Mouse (Mus musculus) cerebellum, adult 2 months (tissue): ENCODE measurements around the gene Svop. TPM values are rescaled to one million over a fixed set of nuclear protein-coding genes. Genes with fewer than 3 reads are reported as not detected.

ENCODE experiments used
- DNase-seq, 2 experiments: peaks; one replicate each; pipeline ENCODE4 v3.0.0; 2021
- H3K27ac ChIP-seq: fragments of 200-500 bp; 2 replicates; pipeline ENCODE4 v1.5.1; 2012; ENCODE audit warnings: low read length, control low read depth, inconsistent platforms; ENCODE audit not compliant: insufficient read depth
- H3K27me3 ChIP-seq: fragments of 200-500 bp; 2 replicates; pipeline ENCODE4 v1.6.1; 2012; ENCODE audit warnings: inconsistent platforms, mild to moderate bottlenecking, low read length, moderate library complexity; ENCODE audit not compliant: control insufficient read depth, insufficient read depth
- H3K4me1 ChIP-seq: fragments of 200-500 bp; 2 replicates; pipeline ENCODE4 v1.6.1; 2011; ENCODE audit warnings: low read length; ENCODE audit not compliant: control insufficient read depth, insufficient read depth
- H3K4me3 ChIP-seq: fragments of 200-500 bp; replicated peaks from 2 replicates; pipeline ENCODE3; 2011; ENCODE audit warnings: mild to moderate bottlenecking, low read depth, low read length, control low read depth; ENCODE audit not compliant: insufficient read depth
- CTCF ChIP-seq: fragments of 200-500 bp; IDR thresholded peaks from 2 replicates; pipeline ENCODE4 v1.5.1; 2011; ENCODE audit warnings: low read depth, mild to moderate bottlenecking, control low read depth, low read length, moderate library complexity, borderline replicate concordance; ENCODE audit not compliant: insufficient read depth
- POLR2A ChIP-seq: fragments of 200-500 bp; IDR thresholded peaks from 2 replicates; pipeline ENCODE4 v1.6.1; 2011; ENCODE audit warnings: low read length, control low read depth, borderline replicate concordance; ENCODE audit not compliant: insufficient read depth
- WGBS: fragments of 180-500 bp; shearing (Covaris S2); methylation state at CpG from one replicate; pipeline ENCODE4 v1.1.7; 2018; 5-methylcytosine and 5-hydroxymethylcytosine counted together
- polyA plus RNA-seq: library from polyadenylated mRNA; depleted of rRNA; stranded (reverse); fragments of >200 nt; gene quantifications from 2 replicates; pipeline ENCODE4 v1.2.3, GENCODE M21; 2012; rRNA removed

The Svop gene
- polyA plus RNA-seq, 1 experiment = 95.3 TPM

DNA sequence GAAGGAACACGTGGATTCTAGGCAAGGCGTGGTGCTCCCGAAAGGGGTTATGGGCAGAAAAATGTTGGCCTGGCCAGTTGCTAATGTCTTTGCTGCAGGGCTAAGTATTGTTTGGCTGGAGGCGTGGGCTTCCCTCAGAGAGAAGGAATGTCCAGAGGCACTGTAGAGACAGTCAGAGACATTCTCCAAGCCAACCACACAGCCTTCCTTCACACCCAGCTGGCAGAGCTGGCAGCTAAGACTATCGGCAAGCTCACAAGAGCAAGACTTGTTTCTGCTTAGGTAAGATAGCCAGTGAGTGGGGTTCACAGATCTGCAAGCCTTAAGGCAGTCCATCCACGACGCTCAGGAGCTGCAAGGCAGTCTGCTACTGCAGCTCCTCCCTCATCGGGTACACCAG is 114.1 kb downstream of the Svop start:
- H3K27me3 ChIP-seq = no peaks in the 10 kb centered on the region
- TF ChIP-seq CTCF (no peak), POLR2A (no peak)
- 67% methylated on average over 8 of the region's 8 CpGs for WGBS
- H3K4me1 ChIP-seq = peaks cover 35% of the 10 kb centered on the region
- H3K4me3 ChIP-seq = no peak overlapping the region
- DNase-seq = no peak
- H3K27ac ChIP-seq = no peak overlapping the region

Other genes with a start within 250 kb of the Svop start
- gene Coro1c, start 182.8 kb downstream of the Svop start, polyA plus RNA-seq = 90.2 and 94.1 TPM in 2 replicates
- 15.0 and 16.7 TPM in 2 replicates for gene Ssh1, start 97.7 kb downstream of the Svop start, polyA plus RNA-seq
- 51.3 and 63.2 TPM in 2 replicates for gene Dao, start 87.9 kb downstream of the Svop start, polyA plus RNA-seq
- 42.9 and 44.1 TPM in 2 replicates for gene Usp30, start 26.1 kb downstream of the Svop start, polyA plus RNA-seq
- gene Alkbh2, start 36.6 kb upstream of the Svop start, polyA plus RNA-seq = 10.2 and 10.9 TPM in 2 replicates
- gene Ung, start 38.8 kb upstream of the Svop start, polyA plus RNA-seq = 4.3 and 4.6 TPM in 2 replicates
- gene Acacb, start 55.0 kb upstream of the Svop start, polyA plus RNA-seq = 4.6 and 5.2 TPM in 2 replicates
- not detected in 2 replicates for gene Foxn4, start 182.2 kb upstream of the Svop start, polyA plus RNA-seq
- gene Myo1h, start 197.6 kb upstream of the Svop start, polyA plus RNA-seq = 0.67 and 0.69 TPM in 2 replicates